Mouse (Mus musculus) bone marrow, adult 2 months (tissue): ENCODE results near the gene 1700017B05Rik.

Source experiments
- CTCF ChIP-seq: fragments of 200-500 bp; IDR thresholded peaks from 2 replicates; pipeline ENCODE4 v1.5.1; 2011; ENCODE audit warnings: low read length, control low read depth; ENCODE audit not compliant: control insufficient read depth, insufficient read depth
- POLR2A ChIP-seq: fragments of 200-500 bp; IDR thresholded peaks from 2 replicates; pipeline ENCODE4 v1.6.1; 2011; ENCODE audit warnings: low read depth, mild to moderate bottlenecking, control low read depth, low read length, borderline replicate concordance; ENCODE audit not compliant: control insufficient read depth

DNA sequence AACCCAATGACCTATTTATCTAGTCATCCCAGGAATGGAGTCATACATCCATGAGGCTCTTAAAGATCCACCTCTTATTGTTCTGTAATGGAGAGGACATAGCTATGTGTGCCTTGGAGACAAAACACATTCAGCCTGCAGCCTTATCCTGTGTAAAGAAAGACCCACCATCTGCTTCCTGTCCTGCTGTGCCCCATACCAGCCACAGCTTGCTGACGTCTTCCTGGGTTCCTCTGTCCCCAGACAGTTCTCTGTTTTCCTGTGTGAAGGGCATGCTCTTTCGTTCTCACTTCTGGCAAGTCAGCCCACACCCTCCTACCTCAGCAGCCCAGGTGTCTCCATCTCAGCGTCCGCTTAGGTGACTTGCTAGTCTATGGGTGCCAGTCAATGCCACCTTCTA, 15.9 kb upstream of the 1700017B05Rik start:
- no peak for TF ChIP-seq POLR2A
- TF ChIP-seq CTCF, result no peak
